Mouse (Mus musculus): ENCODE measurements around the gene Slc29a3. TPM values are rescaled to one million over a fixed set of nuclear protein-coding genes. Genes with fewer than 3 reads are reported as not detected.

Gene Slc29a3
- 4.7 TPM for polyA plus RNA-seq (2012; fragmentation: generic; extraction: Trizol)

GRCm38 (mm10) chr10:60752040-60753020, at the start of gene Slc29a3:
TSS of gene Slc29a3 (minus strand) at chr10:60752794.
- H3K4me2 ChIP-seq (ENCODE audit: low read depth), result peak within 1 kb of the TSS; percentile 91
- TF ChIP-seq POLR2AphosphoS2 (IDR thresholded peaks at IDR 0.05; ENCODE audit: insufficient read length, low read depth) (peak; percentile 98), MYOD1 (IDR thresholded peaks at IDR 0.05; ENCODE audit: control insufficient read depth in 1 of 3, insufficient read length in 2 of 3, low read depth in 2 of 3) (peak in 1 of 3 experiments; percentile 35), CEBPB (IDR thresholded peaks at IDR 0.05; ENCODE audit: insufficient read depth, poor library complexity, severe bottlenecking) (no peak), USF1 (IDR thresholded peaks at IDR 0.05; ENCODE audit: low read depth) (no peak), REST (IDR thresholded peaks at IDR 0.05; ENCODE audit: insufficient read depth, insufficient read length) (no peak), SRF (IDR thresholded peaks at IDR 0.05; ENCODE audit: control insufficient read depth, insufficient read length, low read depth) (no peak), POLR2A (IDR thresholded peaks at IDR 0.05; ENCODE audit: insufficient read length, low read depth) (peak; percentile 99), E2F4 (IDR thresholded peaks at IDR 0.05; ENCODE audit: insufficient read depth) (no peak), TCF3 (IDR thresholded peaks at IDR 0.05; ENCODE audit: insufficient read length, low read depth) (no peak), MYOG (IDR thresholded peaks at IDR 0.05; ENCODE audit: control insufficient read depth in 1 of 3, insufficient read depth in 1 of 3, insufficient read length in 2 of 3, low read depth in 2 of 3) (peak in 1 of 3 experiments; percentile 20), MAX (IDR thresholded peaks at IDR 0.05; ENCODE audit: low read depth) (no peak), TCF12 (IDR thresholded peaks at IDR 0.05; ENCODE audit: insufficient read depth, poor library complexity, severe bottlenecking) (no peak)
- H3K36me3 ChIP-seq (ENCODE audit: control insufficient read depth, insufficient read depth), result no peaks in the 10 kb centered on the region
- no peaks in the 10 kb centered on the region for H3K79me2 ChIP-seq (ENCODE audit: control insufficient read depth, insufficient read depth)
- H3ac ChIP-seq (ENCODE audit: control insufficient read depth, insufficient read length), result peak within 1 kb of the TSS; percentile 15
- no peaks in the 10 kb centered on the region for H3K27me3 ChIP-seq (ENCODE audit: control insufficient read depth, insufficient read depth, insufficient read length)
- peak within 1 kb of the TSS; percentile 49 for H3K4me3 ChIP-seq

- Histone ChIP-seq H3K27me3 (ENCODE audit: control insufficient read depth, insufficient read depth, insufficient read length) (no peaks in the 10 kb centered on the region), H3K79me2 (ENCODE audit: control insufficient read depth, insufficient read depth) (peaks cover 100% of the 10 kb centered on the region), H3ac (ENCODE audit: control insufficient read depth, insufficient read length) (no peak overlapping the region), H3K4me2 (ENCODE audit: low read depth) (peak overlapping the region; percentile 69), H3K4me3 (no peak overlapping the region), H3K36me3 (ENCODE audit: control insufficient read depth, insufficient read depth) (no peaks in the 10 kb centered on the region)
- TF ChIP-seq POLR2AphosphoS2 (IDR thresholded peaks at IDR 0.05; ENCODE audit: insufficient read length, low read depth), result peak; percentile 41
- peak in 1 of 3 experiments; percentile 62 for TF ChIP-seq MYOD1 (IDR thresholded peaks at IDR 0.05; ENCODE audit: control insufficient read depth in 1 of 3, insufficient read length in 2 of 3, low read depth in 2 of 3)
- peak in 1 of 3 experiments; percentile 70 for TF ChIP-seq MYOG (IDR thresholded peaks at IDR 0.05; ENCODE audit: control insufficient read depth in 1 of 3, insufficient read depth in 1 of 3, insufficient read length in 2 of 3, low read depth in 2 of 3)
- no peak for TF ChIP-seq MAX (IDR thresholded peaks at IDR 0.05; ENCODE audit: low read depth)
- no peak for TF ChIP-seq USF1 (IDR thresholded peaks at IDR 0.05; ENCODE audit: low read depth)
- no peak for TF ChIP-seq E2F4 (IDR thresholded peaks at IDR 0.05; ENCODE audit: insufficient read depth)
- no peak for TF ChIP-seq TCF12 (IDR thresholded peaks at IDR 0.05; ENCODE audit: insufficient read depth, poor library complexity, severe bottlenecking)
- TF ChIP-seq CEBPB (IDR thresholded peaks at IDR 0.05; ENCODE audit: insufficient read depth, poor library complexity, severe bottlenecking), result peak; percentile 97
- peak; percentile 49 for TF ChIP-seq POLR2A (IDR thresholded peaks at IDR 0.05; ENCODE audit: insufficient read length, low read depth)
- no peak for TF ChIP-seq REST (IDR thresholded peaks at IDR 0.05; ENCODE audit: insufficient read depth, insufficient read length)
- no peak for TF ChIP-seq SRF (IDR thresholded peaks at IDR 0.05; ENCODE audit: control insufficient read depth, insufficient read length, low read depth)
- TF ChIP-seq TCF3 (IDR thresholded peaks at IDR 0.05; ENCODE audit: insufficient read length, low read depth), result no peak
Measured at GRCm38 (mm10) chr10:60801898-60802412, 49.4 kb upstream of the Slc29a3 start.

GRCm38 (mm10) chr10:60801168-60801897, 48.7 kb upstream of the Slc29a3 start:
- H3K79me2 ChIP-seq (ENCODE audit: control insufficient read depth, insufficient read depth), result peaks cover 100% of the 10 kb centered on the region
- H3ac ChIP-seq (ENCODE audit: control insufficient read depth, insufficient read length), result no peak overlapping the region
- H3K4me3 ChIP-seq, result no peak overlapping the region
- TF ChIP-seq POLR2A (IDR thresholded peaks at IDR 0.05; ENCODE audit: insufficient read length, low read depth), result no peak
- peak; percentile 43 for TF ChIP-seq TCF3 (IDR thresholded peaks at IDR 0.05; ENCODE audit: insufficient read length, low read depth)
- TF ChIP-seq MYOD1 (IDR thresholded peaks at IDR 0.05; ENCODE audit: control insufficient read depth in 1 of 3, insufficient read length in 2 of 3, low read depth in 2 of 3), result peak; percentile 56 to 91 (median 73)
- peak; percentile 33 for TF ChIP-seq TCF12 (IDR thresholded peaks at IDR 0.05; ENCODE audit: insufficient read depth, poor library complexity, severe bottlenecking)
- TF ChIP-seq POLR2AphosphoS2 (IDR thresholded peaks at IDR 0.05; ENCODE audit: insufficient read length, low read depth), result peak; percentile 44
- no peak for TF ChIP-seq SRF (IDR thresholded peaks at IDR 0.05; ENCODE audit: control insufficient read depth, insufficient read length, low read depth)
- peak; percentile 34 to 84 (median 54) for TF ChIP-seq MYOG (IDR thresholded peaks at IDR 0.05; ENCODE audit: control insufficient read depth in 1 of 3, insufficient read depth in 1 of 3, insufficient read length in 2 of 3, low read depth in 2 of 3)
- H3K36me3 ChIP-seq (ENCODE audit: control insufficient read depth, insufficient read depth), result no peaks in the 10 kb centered on the region
- peak overlapping the region; percentile 69 for H3K4me2 ChIP-seq (ENCODE audit: low read depth)
- no peaks in the 10 kb centered on the region for H3K27me3 ChIP-seq (ENCODE audit: control insufficient read depth, insufficient read depth, insufficient read length)

Data from myocyte (in vitro differentiated cells).